Mouse (Mus musculus) R1 (cell line): ENCODE results near the gene Nos1ap.

Experiments used
- DNase-seq: peaks from one replicate; pipeline ENCODE4 v3.0.0-alpha.2; 2018; ENCODE audit warnings: low read depth, low spot score

Gene Nos1ap

DNA sequence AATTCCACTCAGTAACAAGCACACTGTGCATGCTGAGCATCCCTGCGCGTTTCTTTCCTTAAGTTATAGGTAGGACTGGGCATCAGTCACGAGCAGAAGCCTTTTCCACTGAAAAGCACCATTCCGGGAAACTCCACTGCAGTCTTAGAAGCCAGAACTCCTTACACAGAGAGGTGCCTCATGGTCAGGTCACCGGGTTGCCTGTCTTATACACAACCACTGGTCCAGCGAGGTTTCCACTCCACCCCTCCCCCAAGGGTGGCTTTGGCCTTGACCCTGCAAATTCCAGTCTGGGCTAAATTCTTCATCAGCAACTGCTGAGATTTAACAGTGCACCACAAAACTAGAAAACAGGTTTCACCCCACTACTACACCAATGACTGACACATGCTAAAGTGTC, 1.3 kb downstream of the Nos1ap start:
- no peak for DNase-seq

DNA sequence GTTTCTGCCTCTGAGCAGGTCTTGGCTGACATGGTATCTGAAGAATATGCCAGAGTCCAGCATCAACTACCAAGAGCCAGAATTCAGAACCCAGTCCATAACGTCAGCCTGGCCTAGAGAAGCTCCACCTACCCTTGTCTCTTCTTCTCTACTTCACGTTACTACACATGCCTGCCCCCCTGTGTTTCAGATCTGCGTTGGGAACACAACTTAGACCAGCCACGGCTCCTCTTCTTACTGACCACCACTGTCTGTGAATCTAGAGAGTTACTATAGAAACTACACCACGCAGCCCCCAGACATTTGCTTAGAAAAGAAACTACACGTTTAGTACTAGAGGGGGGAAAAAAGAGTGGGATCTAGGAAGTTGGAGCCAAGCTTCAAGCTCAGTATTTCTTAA, 2.9 kb downstream of the Nos1ap start:
- no peak for DNase-seq

DNA sequence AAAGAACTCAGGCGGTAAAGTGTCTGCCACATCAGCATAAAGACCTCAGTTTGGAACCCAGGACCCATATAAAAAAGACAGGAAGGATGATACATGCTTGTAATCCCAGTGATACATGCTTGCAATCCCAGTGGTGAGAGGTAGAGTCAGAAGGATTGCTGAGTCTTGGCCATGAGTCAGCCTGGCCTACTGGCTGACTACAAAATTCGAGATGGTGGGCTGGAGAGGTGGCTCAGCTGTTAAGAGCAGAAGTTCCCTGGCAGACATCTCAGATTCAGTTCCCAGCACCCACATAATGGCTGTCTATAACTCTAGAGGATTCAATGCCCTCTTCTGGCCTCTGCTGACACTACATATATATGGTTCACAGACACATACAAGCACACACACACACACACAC, 5.7 kb downstream of the Nos1ap start:
- no peak for DNase-seq

DNA sequence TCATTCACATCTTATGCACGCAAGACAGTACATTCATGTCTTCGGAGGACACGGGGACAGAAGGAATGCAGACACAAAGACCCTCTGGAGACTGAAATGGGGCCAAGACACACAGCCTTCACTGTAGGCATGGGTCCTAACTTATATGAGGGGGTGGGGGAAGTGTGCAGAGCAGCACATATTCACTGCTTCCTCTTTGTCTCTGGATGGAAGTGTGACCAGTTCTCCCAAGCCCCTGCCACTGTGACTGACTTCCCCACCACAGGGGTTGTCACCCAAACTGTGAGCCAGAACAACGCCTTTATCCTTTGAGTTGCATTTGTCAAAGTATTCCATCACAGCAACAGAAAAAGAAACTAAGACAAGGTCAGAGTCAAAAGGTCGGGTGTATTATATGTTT, 7.3 kb downstream of the Nos1ap start:
- no peak for DNase-seq

DNA sequence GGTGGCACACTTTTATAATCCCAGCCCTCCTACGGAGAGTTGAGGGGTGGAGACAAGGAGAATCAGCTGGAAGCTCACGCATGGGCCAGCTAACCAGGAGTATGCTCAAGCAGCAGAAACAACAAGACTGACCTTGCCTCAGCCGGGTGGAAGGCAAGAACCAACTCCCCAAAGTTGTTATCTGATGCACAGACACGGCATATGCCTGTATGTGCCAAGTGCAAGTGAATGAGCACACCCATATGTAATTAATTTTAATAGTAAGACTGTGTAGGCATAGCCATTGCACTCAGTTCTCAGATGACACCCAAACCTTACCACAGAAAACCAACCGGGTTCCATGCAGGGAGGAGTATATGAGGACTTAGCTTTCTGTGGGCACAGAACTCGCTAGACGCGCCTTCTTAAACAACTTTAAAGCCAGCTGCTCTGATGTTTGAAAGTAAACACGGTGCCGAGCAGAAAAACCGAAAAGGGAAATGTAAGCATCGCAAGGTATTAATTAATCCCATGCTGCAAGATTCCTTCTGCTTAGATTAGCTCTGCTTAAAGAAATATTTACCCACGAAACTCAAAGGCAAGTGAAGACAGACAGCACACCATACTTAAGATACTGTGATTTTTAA, 9.1 kb downstream of the Nos1ap start:
- no peak for DNase-seq

DNA sequence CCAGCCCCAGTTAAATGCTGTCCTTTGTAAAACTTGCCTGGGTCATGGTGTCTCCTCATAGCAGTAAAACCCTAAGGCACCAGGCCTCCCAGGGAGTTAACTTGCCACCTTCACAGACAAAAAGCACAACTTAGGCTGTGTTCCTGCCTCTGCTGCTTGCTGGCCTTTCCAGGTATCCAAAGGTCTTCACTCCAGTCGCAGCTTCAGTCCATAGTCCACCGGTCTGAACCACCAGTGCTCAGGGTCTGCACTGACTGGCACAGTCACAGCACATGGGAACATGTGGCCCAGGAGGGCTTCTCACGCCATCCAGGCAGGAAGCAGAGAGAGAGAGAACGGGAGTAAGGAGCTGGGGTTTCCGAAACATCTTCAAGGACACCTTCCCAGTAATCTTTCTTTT, 10.2 kb downstream of the Nos1ap start:
- no peak for DNase-seq

DNA sequence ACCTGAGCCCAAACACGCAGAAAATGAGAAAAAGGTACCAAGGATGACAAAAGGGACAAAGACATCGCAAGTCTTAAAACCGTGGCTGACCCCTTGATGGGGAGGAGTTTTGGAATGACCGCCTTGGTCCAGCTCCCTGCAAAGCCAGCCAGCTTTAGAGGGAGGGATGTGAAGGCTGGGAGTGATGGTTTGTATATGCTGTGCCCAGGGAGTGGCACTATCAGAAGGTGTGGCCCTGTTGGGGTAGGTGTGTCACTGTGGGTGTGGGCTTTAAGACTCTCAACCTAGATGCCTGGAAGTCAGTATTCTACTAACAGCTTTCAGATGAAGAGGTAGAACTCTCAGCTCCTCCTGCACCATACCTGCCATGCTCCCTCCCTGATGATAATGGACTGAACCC, 10.6 kb downstream of the Nos1ap start:
- no peak for DNase-seq

DNA sequence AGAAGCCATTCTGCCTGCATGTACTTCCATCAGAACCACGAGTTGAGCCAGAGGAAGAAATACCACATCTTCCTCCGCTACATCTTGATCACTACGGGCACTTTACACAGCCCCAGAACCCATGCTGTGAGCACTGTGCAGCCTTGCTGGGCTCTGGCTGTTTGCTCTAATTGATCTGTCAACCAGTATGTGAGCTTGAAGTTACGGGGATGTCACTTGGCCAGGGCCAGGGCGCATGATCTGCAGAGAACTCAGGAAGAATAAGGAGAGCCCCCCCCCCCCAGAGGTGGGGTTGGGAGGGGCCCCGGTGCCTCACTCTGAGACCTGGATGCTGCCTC, 13.0 kb downstream of the Nos1ap start:
- DNase-seq, result no peak

DNA sequence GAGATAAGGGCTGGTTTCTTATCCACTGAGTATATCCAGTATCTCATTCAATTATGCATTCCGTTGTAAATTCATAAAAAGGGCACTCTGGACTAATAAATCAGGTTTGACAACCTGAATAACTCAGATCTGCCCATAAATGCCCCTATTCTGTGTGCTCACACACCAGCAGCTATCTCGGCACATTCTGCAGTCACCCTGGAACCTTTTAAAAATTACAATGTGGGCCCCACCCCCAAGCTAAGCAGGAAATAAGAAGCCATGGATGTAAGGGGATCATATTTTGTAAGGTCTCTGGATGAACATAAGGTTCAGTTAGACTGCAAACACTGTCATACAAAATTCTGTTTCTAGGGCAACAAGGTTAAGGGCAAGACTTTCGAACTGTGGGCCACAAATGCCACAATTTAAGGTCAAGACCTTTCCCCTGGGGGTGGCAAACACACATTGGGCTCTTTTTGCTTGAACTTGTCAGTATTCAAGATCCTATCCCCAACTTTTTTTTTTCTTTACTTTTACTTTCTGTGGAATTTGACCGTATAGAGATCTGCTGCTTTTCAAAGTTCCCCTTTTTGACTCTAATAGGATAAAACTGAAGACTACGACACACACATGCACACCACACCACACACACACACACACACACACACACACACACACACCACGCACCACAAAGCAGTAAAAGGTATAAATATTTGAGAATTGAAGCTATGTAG, 13.5 kb downstream of the Nos1ap start:
- no peak for DNase-seq

DNA sequence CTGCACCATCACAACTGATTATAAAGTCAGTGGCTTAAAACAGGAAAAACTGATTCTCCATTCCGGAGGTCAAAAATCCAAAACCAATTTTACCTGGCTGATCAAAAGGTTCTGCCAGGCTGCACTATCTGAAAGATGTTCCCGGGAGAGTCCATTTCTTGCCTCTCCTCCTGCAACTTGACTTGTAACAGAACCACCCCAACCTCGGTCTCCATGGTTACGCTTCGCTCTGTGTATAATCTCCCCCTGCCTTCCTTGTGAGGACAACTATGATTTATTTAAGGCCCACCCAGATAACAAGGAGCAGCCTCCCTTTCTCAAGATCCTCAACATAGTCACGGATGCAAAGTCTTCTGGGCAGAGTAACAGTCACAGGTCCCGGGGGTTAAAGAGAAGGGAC, 16.5 kb downstream of the Nos1ap start:
- peak; percentile 30 for DNase-seq

DNA sequence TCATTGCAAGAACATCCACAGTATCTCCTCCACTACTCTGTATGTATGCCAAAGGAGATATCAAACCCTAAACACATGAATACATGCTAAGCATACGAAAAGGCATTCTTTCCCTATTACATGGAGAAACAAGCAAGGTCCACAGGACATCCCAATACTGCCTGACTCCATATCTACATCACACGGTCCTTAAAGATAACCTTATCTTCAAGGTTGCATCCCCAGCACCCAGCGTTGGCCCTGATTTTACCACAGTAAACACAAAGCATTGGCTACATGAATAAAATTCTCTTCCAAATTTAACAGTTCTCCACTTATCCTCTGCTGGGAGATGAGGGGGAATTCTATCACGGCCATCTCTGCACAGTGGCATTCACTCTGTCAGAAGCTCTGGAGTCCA, 22.7 kb downstream of the Nos1ap start:
- DNase-seq, result peak; percentile 8

DNA sequence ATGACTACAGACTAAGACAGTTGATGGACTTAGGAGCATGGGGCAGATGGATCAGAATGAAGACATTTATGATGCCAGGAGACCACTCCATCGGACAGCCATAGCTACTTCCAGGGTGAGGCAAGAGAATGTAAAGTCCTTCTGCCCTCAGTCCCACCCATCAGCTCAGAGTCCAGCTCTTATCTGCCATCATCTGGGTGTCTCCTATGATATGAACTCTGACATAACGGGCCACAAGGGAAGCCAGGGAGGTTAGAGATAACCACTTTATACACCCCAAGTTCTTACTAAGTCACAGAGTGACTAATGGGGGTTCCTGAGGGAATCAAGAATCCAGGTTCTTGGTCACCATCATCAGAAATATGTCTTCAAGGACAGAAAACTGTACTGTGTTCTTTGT, 23.1 kb downstream of the Nos1ap start:
- no peak for DNase-seq

DNA sequence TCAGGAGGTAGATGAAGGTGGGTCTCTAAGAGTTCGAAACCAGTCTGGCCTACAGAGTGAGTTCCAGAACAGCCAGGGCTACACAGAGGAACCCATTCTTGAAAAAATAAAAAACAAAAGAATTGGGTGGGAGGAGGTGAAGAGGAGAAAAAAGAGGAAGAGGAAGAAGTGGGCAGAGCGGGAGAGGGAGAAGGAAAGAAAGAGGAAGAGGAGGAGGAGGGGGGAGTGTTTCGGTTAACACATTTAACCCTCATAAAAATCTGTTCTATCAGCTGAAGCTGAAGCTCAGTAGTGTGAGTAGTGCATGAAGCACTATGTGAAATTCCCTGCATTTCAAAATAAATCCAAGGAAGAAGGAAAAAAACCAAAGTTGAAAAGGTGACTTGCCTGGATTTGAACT, 24.7 kb downstream of the Nos1ap start:
- DNase-seq, result no peak

DNA sequence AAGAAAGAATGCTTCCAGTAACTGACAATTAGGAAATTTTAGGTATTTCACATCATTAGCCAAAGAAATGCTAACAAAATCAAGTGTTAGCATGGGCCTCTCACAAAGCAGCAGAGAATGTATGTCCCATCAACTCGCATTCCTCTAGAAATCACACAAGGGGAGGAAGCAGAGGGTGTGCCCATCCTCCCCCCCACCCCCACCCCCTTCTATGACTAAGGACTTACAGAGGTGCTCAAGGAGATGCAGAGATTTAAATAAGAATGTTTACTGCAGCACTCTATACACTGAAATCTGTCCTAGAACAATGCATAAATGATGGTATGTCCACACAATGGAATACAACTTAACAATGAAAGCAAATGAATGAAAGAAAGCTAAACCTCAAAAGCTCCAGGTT, 27.2 kb downstream of the Nos1ap start:
- peak; percentile 77 for DNase-seq

DNA sequence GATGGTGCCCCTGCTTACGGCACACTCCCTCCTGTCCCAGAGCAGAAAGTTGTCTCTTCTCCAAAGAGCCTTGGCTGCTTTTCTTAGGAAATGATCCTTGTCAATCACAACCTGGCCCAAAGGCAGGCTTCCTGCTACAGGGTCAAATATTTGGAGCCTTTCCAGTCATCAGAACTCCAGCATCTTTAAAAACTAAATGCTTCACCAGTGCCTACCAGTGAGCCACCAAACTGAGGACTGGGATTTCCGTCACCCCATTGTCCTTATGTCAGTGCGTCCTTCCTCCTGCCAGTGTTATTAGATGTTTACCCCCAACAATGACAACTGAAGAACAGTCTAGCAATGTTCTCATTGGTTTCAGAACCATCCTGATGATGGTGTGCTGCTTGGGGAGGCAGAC, 28.9 kb downstream of the Nos1ap start:
- DNase-seq, result no peak

DNA sequence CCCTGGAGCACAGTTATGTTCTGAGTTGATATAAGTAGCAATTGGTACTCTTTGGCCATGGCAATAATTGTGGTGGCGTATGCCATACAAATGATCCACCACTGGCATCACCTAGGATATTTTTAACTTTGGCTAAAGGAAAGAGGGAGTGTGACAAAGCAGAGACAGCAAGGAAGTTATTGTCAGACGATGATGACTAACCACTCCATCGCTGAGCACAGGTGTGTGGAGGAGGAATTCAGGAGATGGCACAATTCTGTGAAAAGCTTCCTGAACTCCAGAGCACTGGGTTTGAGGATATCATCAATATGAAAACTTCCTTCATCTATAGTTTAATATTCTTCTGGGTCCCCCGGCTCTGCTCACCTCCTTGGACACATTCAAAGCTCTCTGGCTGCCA, 31.7 kb downstream of the Nos1ap start:
- no peak for DNase-seq

DNA sequence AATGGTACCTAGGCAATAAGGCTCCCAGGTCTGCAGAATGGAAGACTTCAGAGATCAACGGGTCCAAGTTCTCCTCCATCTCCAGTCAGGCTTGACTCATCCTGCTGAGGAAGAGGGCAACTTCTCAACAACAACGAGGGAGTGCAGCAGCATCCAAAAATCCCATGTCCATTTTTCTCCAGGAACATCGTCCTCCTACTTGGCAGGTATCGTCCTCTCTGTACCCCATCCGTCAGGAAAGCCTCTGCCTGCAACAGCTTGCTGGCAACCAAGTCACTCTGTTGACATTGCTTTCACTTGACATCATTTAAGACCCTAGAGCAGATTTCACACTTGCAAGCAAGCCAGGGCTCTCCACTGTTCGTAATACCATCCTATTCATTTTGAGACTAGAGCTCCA, 33.0 kb downstream of the Nos1ap start:
- no peak for DNase-seq

DNA sequence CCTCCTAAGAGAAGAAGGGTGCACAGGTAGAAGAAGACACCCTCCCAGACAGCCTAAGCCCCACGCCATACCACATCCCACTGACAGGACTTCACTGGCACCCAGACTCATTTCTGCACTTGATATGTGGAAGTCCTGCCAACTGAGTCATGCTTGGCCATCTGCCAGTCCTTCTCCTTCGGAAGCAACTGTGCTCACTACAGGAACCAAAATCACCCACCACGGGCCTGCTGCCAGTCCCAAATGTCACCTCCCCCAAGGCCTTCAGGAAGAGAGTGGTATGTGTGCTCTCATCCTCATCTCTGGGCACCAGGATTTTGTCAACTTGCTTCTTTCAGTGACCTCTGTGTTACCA, 34.7 kb downstream of the Nos1ap start:
- no peak for DNase-seq

DNA sequence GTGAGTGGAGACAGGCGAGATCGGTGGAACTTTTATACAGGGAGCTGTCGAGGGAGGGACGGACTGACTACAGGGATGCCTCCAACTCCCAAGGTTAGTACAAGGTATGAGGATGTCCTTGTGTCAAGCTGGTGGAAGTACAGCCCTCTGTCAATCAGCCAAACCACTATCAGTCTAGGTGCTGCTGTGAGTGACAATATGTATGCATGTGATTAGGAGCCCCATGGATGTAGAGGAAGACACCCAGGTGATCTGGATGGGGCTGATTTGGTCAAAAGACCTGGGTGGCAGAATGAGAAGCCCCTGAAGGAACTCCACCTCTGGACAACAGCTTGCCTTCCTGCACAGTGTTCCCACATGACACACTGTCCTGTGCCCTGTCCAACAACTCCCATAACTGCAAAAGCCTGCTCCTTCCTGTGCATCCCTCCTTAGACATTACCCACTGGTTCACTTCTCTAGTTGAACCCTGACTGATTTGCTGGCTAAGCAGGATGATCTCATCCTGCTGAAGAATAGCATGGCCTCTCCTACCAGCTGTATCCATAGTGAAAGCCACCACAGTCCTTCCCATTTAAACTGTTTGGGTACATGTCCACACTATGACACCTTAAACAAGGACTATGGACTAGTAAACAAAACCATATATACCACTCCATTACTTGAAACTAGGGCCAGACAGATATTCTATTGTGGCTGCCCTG, 35.3 kb downstream of the Nos1ap start:
- no peak for DNase-seq

DNA sequence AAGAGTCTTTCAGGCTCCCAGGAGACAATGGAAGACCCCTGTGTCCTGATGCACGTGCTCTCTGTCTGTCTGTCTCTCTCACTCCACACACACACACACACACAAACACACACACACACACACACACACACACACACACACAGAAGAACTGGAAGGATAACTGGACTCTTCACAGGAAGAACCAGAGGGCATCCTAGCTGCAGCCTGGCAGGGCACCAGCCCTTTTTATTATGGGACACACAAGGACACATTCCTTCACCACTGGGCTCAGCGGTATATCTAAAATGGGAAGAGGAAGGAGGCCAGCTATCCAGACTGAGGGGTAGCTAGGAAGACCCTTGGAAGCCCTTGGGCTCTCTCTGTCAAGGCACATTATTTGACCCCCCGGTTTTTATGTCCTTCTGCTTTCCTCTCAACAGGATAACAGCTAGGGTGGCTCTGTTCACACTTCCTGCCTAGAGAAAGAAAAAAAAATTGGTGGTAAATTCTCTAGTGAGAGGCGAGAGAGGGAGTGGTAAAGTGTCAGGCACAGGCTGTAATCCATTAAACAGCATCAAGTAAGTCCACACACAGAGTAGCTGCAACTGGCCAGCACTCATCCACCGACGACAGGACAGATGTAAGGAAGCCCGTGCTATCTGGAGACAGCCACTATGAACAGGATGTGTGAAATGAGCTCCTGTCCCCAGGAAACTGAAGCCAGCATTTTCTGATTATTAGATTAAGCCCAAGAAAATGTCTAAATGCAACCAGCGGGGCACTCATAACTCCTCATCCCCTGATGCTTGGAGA, 38.8 kb downstream of the Nos1ap start:
- DNase-seq, result no peak

DNA sequence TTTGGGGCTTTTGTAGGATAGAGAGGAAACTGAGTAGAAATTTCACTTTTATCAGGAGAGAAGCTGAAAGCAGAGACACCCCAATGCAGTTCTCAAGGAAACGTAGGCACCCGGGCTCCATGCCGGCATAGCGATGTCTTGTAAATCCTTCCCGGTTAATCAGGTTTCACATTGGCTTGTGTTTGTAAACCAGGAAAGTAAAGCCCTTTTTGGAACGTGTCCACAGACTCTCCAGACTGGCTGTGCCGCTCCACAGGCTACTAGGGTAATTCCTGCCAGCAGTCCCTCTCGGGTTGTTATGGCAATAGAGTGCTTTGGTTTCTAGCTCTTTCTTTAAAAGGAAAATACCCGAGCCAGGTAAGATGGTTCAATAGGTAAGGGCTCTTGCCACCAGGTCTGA, 40.6 kb downstream of the Nos1ap start:
- no peak for DNase-seq

DNA sequence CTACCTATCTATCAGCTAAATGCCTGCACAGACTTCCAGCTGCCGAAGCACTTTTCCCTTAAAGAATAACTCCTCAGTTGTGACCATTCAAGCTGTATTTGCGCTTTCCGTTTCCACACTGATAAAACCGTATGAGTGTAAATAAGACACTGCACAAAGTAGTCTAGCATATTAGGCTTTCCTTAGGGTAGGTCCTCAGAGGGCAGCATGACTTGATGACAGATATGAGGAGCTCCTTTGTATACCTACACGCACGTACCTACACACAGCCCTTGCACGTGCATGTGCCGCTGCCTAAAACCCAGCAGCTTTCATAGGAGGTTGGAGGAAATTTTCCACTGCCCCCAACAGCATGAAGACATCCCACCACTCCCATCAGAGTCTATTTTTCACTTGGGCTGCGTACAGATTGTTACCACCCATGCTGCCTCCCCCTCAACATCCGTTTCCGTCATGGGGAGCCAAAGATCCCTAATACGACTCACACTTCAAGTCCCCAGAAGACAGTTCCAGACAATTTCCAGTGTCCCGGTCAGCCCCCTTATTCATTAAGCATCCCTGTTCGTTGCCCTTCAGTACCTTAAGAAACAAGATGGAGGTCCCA, 41.4 kb downstream of the Nos1ap start:
- no peak for DNase-seq
